Mouse (Mus musculus) liver, postnatal 0 days (tissue): Measurements from ENCODE around the gene Ninj2.

Experiments
- CTCF ChIP-seq: sonication (generic); IDR thresholded peaks from 2 replicates; pipeline ENCODE4 v1.5.1; 2016; ENCODE audit warnings: antibody characterized with exemption, low read depth
- EP300 ChIP-seq: IDR thresholded peaks from 2 replicates; pipeline ENCODE4 v1.6.1; 2016; ENCODE audit warnings: antibody characterized with exemption, low read depth, mild to moderate bottlenecking

DNA sequence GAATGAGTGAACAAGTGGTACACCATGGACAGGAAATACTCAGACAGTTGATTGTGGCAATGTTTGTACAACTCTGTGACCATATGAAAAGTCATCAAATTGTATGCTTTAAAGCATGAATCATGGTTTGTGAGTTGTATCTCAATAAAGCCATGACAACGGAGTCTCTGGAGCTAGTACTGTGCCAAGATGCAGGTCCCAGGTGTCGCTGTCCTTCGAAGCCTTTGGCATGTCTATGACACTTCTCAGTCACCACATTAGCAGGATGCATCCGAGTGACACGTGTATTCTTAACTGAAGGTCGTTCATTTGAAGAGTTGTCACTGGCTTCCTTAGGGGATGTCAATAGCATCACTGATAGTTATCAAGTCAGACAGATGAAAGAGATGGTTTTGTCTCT, 69.8 kb downstream of the Ninj2 start:
- TF ChIP-seq CTCF (0 out of 2 replicates have a peak, but pooled peaks have one; percentile 2), EP300 (no peak)
